Mouse (Mus musculus): ENCODE results near the gene Mapt. TPM values are rescaled to one million over a fixed set of nuclear protein-coding genes. Genes with fewer than 3 reads are reported as not detected.

Gene Mapt
- polyA plus RNA-seq, 1 experiment from 2014 or later = 1,075 TPM

GRCm38 (mm10) chr11:104361790-104362189 is 130.6 kb downstream of the Mapt start:
- 64% methylated on average over 2 of the region's 2 CpGs for WGBS
- ATAC-seq (ENCODE audit: low FRiP score) = no peak
- no peak overlapping the region for H3K4me3 ChIP-seq (replicated peaks)
- no peak overlapping the region for H3K27ac ChIP-seq (replicated peaks)
- no peak overlapping the region for H3K9ac ChIP-seq (replicated peaks)
- no peaks in the 10 kb centered on the region for H3K27me3 ChIP-seq (replicated peaks)
- no peak overlapping the region for H3K4me2 ChIP-seq
- peaks cover 6% of the 10 kb centered on the region for H3K36me3 ChIP-seq
- no peaks in the 10 kb centered on the region for H3K4me1 ChIP-seq
- H3K9me3 ChIP-seq (replicated peaks) = no peaks in the 10 kb centered on the region

- H3K27me3 ChIP-seq (replicated peaks) = no peaks in the 10 kb centered on the region
- no peak overlapping the region for H3K9ac ChIP-seq (replicated peaks)
- no peak overlapping the region for H3K27ac ChIP-seq (replicated peaks)
- H3K36me3 ChIP-seq = 0 out of 2 replicates have a peak, but pooled peaks cover 7% of the 10 kb centered on the region
- no peak overlapping the region for H3K4me3 ChIP-seq (replicated peaks)
- no peaks in the 10 kb centered on the region for H3K4me1 ChIP-seq
- H3K9me3 ChIP-seq (replicated peaks) = no peaks in the 10 kb centered on the region
- WGBS = 97% methylated on average over 1 of the region's 1 CpGs
- no peak overlapping the region for H3K4me2 ChIP-seq
- ATAC-seq (ENCODE audit: low FRiP score) = no peak
Measured at GRCm38 (mm10) chr11:104362704-104363103, 131.5 kb downstream of the Mapt start.

- no peak overlapping the region for H3K4me2 ChIP-seq
- no peak for ATAC-seq (ENCODE audit: low FRiP score)
- no peaks in the 10 kb centered on the region for H3K27me3 ChIP-seq (replicated peaks)
- no peaks in the 10 kb centered on the region for H3K4me1 ChIP-seq
- no peaks in the 10 kb centered on the region for H3K9me3 ChIP-seq (replicated peaks)
- H3K27ac ChIP-seq (replicated peaks) = no peak overlapping the region
- H3K36me3 ChIP-seq = 0 out of 2 replicates have a peak, but pooled peaks cover 13% of the 10 kb centered on the region
- WGBS = 91% methylated on average over 2 of the region's 2 CpGs
- H3K9ac ChIP-seq (replicated peaks) = no peak overlapping the region
- no peak overlapping the region for H3K4me3 ChIP-seq (replicated peaks)
Measured at GRCm38 (mm10) chr11:104363823-104364600, 132.8 kb downstream of the Mapt start.

- H3K4me3 ChIP-seq (replicated peaks) = no peak overlapping the region
- ATAC-seq (ENCODE audit: low FRiP score) = no peak
- no peak overlapping the region for H3K9ac ChIP-seq (replicated peaks)
- no peak overlapping the region for H3K4me2 ChIP-seq
- 90% methylated on average over 5 of the region's 5 CpGs for WGBS
- H3K27me3 ChIP-seq (replicated peaks) = no peaks in the 10 kb centered on the region
- no peak overlapping the region for H3K27ac ChIP-seq (replicated peaks)
- H3K4me1 ChIP-seq = no peaks in the 10 kb centered on the region
- peaks cover 14% of the 10 kb centered on the region; the same call in 1 of the 2 replicates for H3K36me3 ChIP-seq
- no peaks in the 10 kb centered on the region for H3K9me3 ChIP-seq (replicated peaks)
Measured at GRCm38 (mm10) chr11:104367486-104368190, 136.4 kb downstream of the Mapt start.

- no peaks in the 10 kb centered on the region for H3K4me1 ChIP-seq
- H3K27ac ChIP-seq (replicated peaks) = no peak overlapping the region
- no peak overlapping the region for H3K4me2 ChIP-seq
- H3K9ac ChIP-seq (replicated peaks) = no peak overlapping the region
- WGBS = 71% methylated on average over 3 of the region's 3 CpGs
- no peak overlapping the region for H3K4me3 ChIP-seq (replicated peaks)
- peaks cover 7% of the 10 kb centered on the region; the same call in 1 of the 2 replicates for H3K36me3 ChIP-seq
- no peaks in the 10 kb centered on the region for H3K27me3 ChIP-seq (replicated peaks)
- no peak for ATAC-seq (ENCODE audit: low FRiP score)
- no peaks in the 10 kb centered on the region for H3K9me3 ChIP-seq (replicated peaks)
Measured at GRCm38 (mm10) chr11:104376291-104376690, 145.1 kb downstream of the Mapt start.

- no peak overlapping the region for H3K27ac ChIP-seq (replicated peaks)
- H3K27me3 ChIP-seq (replicated peaks) = no peaks in the 10 kb centered on the region
- H3K4me2 ChIP-seq = no peak overlapping the region
- 0 out of 2 replicates have a peak, but pooled peaks cover 3% of the 10 kb centered on the region for H3K36me3 ChIP-seq
- no peak overlapping the region for H3K9ac ChIP-seq (replicated peaks)
- H3K9me3 ChIP-seq (replicated peaks) = no peaks in the 10 kb centered on the region
- no peaks in the 10 kb centered on the region for H3K4me1 ChIP-seq
- WGBS = 61% methylated on average over 1 of the region's 1 CpGs
- no peak for ATAC-seq (ENCODE audit: low FRiP score)
- H3K4me3 ChIP-seq (replicated peaks) = no peak overlapping the region
Measured at GRCm38 (mm10) chr11:104379635-104380034, 148.4 kb downstream of the Mapt start.

Small RNA genes within 50 kb of the gene (microRNA-seq; reads per million reads assigned to microRNA genes)
- not detected for gene Gm47310

Other genes starting within 250 kb of the Mapt start
- gene Crhr1, start 98.5 kb upstream of the Mapt start, polyA plus RNA-seq (2015; fragmentation: Nextera tagmentation; extraction: Ambion mirVana) = 5.6 and 6.6 TPM in 2 replicates
- not detected in 2 replicates for gene Sppl2c, start 45.1 kb upstream of the Mapt start, polyA plus RNA-seq (2015; fragmentation: Nextera tagmentation; extraction: Ambion mirVana)
- 23.1 and 23.3 TPM in 2 replicates for gene Kansl1, start 237.5 kb downstream of the Mapt start, polyA plus RNA-seq (2015; fragmentation: Nextera tagmentation; extraction: Ambion mirVana)

All from neural tube, embryonic 15.5 days (tissue).